Mouse (Mus musculus) spleen, adult 10 weeks (tissue): ENCODE measurements around the gene Tinagl1. TPM values are rescaled to one million over a fixed set of nuclear protein-coding genes. Genes with fewer than 3 reads are reported as not detected.

Source experiments
- polyA plus RNA-seq: library from polyadenylated mRNA; stranded (reverse); fragments of 350-450 nt; fragmentation: Illumina TruSeq; extraction: RNeasy Lipid Tissue Mini Kit (QIAGEN cat#74804); gene quantifications from one replicate; pipeline ENCODE4 v1.2.3, GENCODE M21; 2015; ENCODE audit warnings: low replicate concordance; ENCODE audit not compliant: insufficient read depth

Gene Tinagl1
- polyA plus RNA-seq, result 21.0 TPM

GRCm38 (mm10) chr4:130175072-130175711 is at the start of gene Tinagl1:
Tinagl1 (minus strand) TSS chr4:130175122.

GRCm38 (mm10) chr4:130222179-130222578 is 47.3 kb upstream of the Tinagl1 start, which contains the start of gene Gm853:
Gm853 (minus strand) TSS chr4:130222401.

GRCm38 (mm10) chr4:130139214-130139492 is 35.8 kb downstream of the Tinagl1 start, which contains the start of gene Hcrtr1:
Hcrtr1 (minus strand) TSS chr4:130139359.

Other genes with a start within 250 kb of the Tinagl1 start
- not detected for gene Spocd1, start 245.9 kb downstream of the Tinagl1 start, polyA plus RNA-seq
- 0.79 TPM for gene Adgrb2, start 190.3 kb downstream of the Tinagl1 start, polyA plus RNA-seq
- 4.1 TPM for gene Col16a1, start 127.3 kb downstream of the Tinagl1 start, polyA plus RNA-seq
- gene Pef1, start 72.6 kb downstream of the Tinagl1 start, polyA plus RNA-seq, result 18.7 TPM
- not detected for gene Hcrtr1, start 35.8 kb downstream of the Tinagl1 start, polyA plus RNA-seq
- gene Gm853, start 47.3 kb upstream of the Tinagl1 start, polyA plus RNA-seq, result not detected
- not detected for gene Serinc2, start 104.1 kb upstream of the Tinagl1 start, polyA plus RNA-seq
- gene Fabp3, start 133.5 kb upstream of the Tinagl1 start, polyA plus RNA-seq, result not detected
- gene Gm10570, start 133.6 kb upstream of the Tinagl1 start, polyA plus RNA-seq, result not detected
- gene Zcchc17, start 184.8 kb upstream of the Tinagl1 start, polyA plus RNA-seq, result 37.3 TPM
- 57.8 TPM for gene Snrnp40, start 185.0 kb upstream of the Tinagl1 start, polyA plus RNA-seq